ENCODE assay signal across 23 mouse cellular contexts in the genomic region with DNA sequence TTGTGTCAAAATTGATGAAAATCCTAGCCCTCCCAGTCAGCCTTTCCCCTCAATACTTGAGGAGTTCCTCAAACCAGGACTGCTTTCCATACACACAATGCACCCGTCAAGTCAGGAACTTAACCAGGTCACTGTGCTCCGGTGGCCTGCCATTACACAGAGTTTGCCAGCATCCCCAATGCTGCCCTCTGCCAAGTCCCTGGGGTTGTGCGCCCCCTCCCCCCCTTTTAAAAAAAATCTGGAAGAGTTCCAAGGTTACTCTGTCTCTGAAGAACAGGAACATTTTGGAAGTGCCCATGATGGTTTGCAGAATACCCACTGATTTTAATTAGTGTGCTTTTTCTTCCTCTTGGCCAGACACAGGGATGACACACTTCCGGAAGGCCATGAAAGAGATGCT. TPM values are rescaled to one million over a fixed set of nuclear protein-coding genes. Genes with fewer than 3 reads are reported as not detected.
A peak's percentile ranks its signal among the peaks of the same experiment; 100 is the strongest.
DNase-seq lines count a peak whose midpoint lies in the region; TF ChIP-seq lines count a peak whose summit lies in the region.
"Had no signal": no experiment of that assay in that cellular context is flagged by ENCODE, and none has a peak within 500 bp of the region (broad histone marks: within the 10 kb centered on the region; RNA-seq: fewer than 3 reads in every experiment).

No protein-coding gene starts in this region.

- H3K4me1 ChIP-seq in kidney, adult 2 months (ENCODE audit: control insufficient read depth, insufficient read depth, low read length), result peaks cover 7% of the 10 kb centered on the region; the same call in 1 of the 2 replicates

- no peak overlapping the region for H3K27ac ChIP-seq in kidney, adult 2 months (ENCODE audit: insufficient read depth, low read depth, low read length)
- H3K27ac ChIP-seq: heart, embryonic 10.5 days; hindbrain, embryonic 14.5 days; limb, embryonic 12.5 days had no signal

- peak; percentile 46 for DNase-seq in cerebellum, postnatal 10 days
- no peak for DNase-seq in cerebellum, postnatal 14 days
- DNase-seq in kidney, adult 2 months, result peak; percentile 28
- DNase-seq in kidney, adult 18-20 months, result no peak
- DNase-seq in ovary, postnatal 36 days (ENCODE audit: low spot score), result peak; percentile 54
- no peak for DNase-seq in ovary, postnatal 10 days (ENCODE audit: low spot score)
- no peak for DNase-seq in neural tube, embryonic 10.5 days (ENCODE audit: extremely low spot score, low spot score)
- DNase-seq: cerebellum, postnatal 36 days; gastrocnemius, postnatal 25 days; heart, postnatal 10 days; kidney, postnatal 10 days; lung, postnatal 14 days; thymus, postnatal 25 days had no signal

- TF ChIP-seq POLR2A in kidney, adult 2 months (IDR thresholded peaks at IDR 0.05; ENCODE audit: low read depth, low read length), result no peak

- no peak overlapping the region for H3K4me3 ChIP-seq in kidney, adult 2 months (ENCODE audit: insufficient read depth, low read depth, low read length)
- H3K4me3 ChIP-seq: erythroblast, embryonic 14.5 days; heart, embryonic 10.5 days; left cerebral cortex, adult 2 months; limb, embryonic 12.5 days; neural tube, embryonic 15.5 days had no signal

- H3K36me3 ChIP-seq in kidney, adult 2 months (ENCODE audit: control insufficient read depth, insufficient read depth, low read length), result no peaks in the 10 kb centered on the region
- H3K36me3 ChIP-seq: heart, embryonic 10.5 days; limb, embryonic 12.5 days; neural tube, embryonic 15.5 days had no signal

- no peaks in the 10 kb centered on the region for H3K27me3 ChIP-seq in kidney, adult 2 months (replicated peaks; ENCODE audit: control insufficient read depth, insufficient read depth, low read length)
- H3K27me3 ChIP-seq: Patski had no signal

- TF ChIP-seq CTCF in kidney, adult 2 months (conservative IDR thresholded peaks at IDR 0.05; ENCODE audit: insufficient read depth, insufficient read length, low read depth, low read length), result no peak

- 48% methylated on average over 4 of the region's 4 CpGs for WGBS in kidney, adult 2 months

RNA-seq across cellular contexts. Expression of a gene that starts 2.6 kb away (rescaled TPM):
- polyA plus RNA-seq in kidney, adult 2 months (2012; rRNA removed), result 140 and 154 TPM in 2 replicates

RNA-seq across cellular contexts. Expression of a gene that starts 19.0 kb away (rescaled TPM):
- polyA plus RNA-seq in kidney, adult 2 months (2012; rRNA removed), result 45.0 and 61.3 TPM in 2 replicates

RNA-seq across cellular contexts. Expression of a gene that starts 38.0 kb away (rescaled TPM):
- 0.86 and 0.99 TPM in 2 replicates for polyA plus RNA-seq in kidney, adult 2 months (2012; rRNA removed)
- polyA plus RNA-seq: activated CD4-positive, CD25-positive, alpha-beta regulatory T cell, adult 4 months; erythroblast, embryonic 14.5 days; heart, embryonic 10.5 days; liver, embryonic 16.5 days; Patski; testis, adult 2 months had no signal

Comparison
In these comparisons a context has a peak if more than half of its experiments do, and no peak if none do; other contexts are left out.
1. DNase-seq: peak in cerebellum, postnatal 10 days (2 of 2), kidney, adult 2 months (single experiment) and ovary, postnatal 36 days (single experiment); none in cerebellum, postnatal 14 days (0 of 2), kidney, adult 18-20 months (single experiment), ovary, postnatal 10 days (single experiment) and neural tube, embryonic 10.5 days (single experiment).